Mouse (Mus musculus) right cerebral cortex, adult 2 months (tissue): ENCODE results near the gene Fgf14.
"Not testable (repeated sequence)": the region's sequence is repeated elsewhere in the genome, so short reads cannot be mapped to it uniquely, and the experiment has no call there.

ENCODE experiments used
- DNase-seq, 2 experiments: peaks; one replicate each; pipeline ENCODE4 v3.0.0; 2021 to 2022; ENCODE audit warnings: low spot score in 2 of 2

The Fgf14 gene

DNA sequence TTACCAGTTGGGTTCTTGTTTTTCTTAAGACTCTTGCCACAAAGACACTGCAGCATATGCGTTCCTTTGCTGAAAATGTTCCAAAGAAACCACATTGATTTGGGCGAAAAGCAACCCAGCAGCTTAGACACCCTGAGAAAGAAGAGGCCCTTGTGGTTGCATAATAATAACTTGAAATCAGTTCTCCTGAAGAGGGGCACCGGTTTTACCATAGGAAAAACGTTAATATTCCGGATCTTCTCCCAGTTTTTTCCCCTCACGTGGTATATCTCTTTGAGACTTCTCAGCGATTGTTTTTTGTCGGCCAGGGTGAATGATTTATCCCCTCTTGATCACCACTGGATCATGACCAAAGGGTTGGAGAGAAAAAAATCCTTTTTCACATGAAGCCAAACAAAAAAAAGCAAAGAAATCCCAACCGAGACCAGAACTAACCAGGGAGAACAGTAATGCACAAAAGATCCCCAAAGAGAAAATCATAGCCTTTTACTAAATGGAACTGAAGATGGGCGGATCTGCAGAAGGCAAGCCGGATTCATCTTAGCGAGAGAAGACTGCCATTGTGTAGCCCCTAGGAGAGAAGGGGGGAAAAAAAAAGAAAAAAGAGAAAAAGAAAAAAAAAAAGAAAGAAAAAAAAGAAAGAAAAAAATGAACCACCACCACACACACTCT is at the start of gene Fgf14:
Gene Fgf14, minus strand, starts transcription at position 622 of the 672 bp plus-strand sequence.
- no peak for DNase-seq

- peak; percentile 81 to 84 for DNase-seq
Measured at GRCm38 (mm10) chr14:124677379-124677778, 452 bp upstream of the Fgf14 start.

DNA sequence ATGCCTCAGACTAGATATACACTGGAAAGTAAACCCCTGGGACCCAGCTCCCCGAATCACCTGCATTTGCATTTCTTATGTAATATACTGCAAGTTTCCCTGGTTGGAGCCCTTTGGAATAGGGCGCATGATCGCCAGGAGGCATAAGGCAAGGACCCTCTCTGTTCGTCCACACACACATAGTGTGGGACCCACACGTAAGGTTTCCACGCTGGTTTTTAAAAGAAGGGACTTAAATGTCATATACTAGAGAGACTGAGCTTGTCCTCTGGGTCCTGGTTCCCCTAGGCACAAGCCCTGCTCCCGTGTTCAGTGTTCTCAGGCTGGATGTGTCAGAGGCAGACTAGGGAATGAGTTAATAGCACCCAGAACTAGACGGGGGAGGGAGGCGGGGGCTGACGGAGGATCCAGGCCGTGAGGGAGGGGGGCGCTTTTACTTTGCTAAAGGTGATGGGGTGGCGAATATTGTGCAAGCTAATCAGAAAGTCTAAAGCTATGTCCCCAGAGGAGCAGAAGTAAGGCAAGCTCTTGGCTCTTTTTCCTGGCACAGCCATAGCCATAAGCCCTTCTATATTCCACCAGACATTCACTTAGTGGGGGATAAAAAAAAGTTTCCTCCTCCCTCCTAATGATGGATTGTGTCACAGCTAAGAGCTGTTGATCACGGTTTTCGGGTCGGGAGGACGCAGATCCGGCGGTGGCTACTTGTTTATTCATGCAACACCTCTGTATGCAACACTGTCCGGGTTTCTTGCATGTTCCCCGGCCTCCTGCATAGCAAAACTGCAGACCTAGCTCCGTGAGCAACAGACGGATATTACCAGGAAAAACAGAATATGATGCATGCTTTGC is 1.0 kb downstream of the Fgf14 start:
- DNase-seq, result peak; percentile 63 to 69

DNA sequence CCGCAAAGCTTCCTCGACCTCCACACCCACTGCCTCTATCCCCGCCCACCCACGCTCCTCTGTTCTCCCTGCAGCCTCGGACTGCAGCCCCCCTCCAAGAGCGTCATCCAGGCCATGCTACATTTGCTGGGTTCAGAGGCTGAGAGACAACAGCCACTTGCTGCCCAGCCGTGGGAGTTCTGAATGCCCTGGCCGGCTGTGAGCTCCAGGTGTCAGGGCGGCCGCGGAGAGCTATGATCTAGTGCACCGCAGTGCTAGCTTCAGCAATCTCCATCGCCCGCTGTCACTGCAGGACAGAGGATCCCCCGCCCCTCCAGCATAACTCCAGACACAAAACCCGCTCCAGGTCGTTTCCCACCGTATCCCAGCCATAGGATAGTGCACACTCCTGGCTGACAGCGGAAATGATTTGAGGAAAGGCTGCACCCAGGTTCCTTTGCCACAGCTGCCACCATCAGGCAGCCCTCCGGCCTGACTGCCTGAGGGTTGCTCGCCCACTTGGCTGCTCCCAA is 1.7 kb downstream of the Fgf14 start:
- DNase-seq, result peak; percentile 30 to 66

- DNase-seq, result peak in 1 of 2 experiments; percentile 16
Measured at GRCm38 (mm10) chr14:124674536-124675141, 2.3 kb downstream of the Fgf14 start.

DNA sequence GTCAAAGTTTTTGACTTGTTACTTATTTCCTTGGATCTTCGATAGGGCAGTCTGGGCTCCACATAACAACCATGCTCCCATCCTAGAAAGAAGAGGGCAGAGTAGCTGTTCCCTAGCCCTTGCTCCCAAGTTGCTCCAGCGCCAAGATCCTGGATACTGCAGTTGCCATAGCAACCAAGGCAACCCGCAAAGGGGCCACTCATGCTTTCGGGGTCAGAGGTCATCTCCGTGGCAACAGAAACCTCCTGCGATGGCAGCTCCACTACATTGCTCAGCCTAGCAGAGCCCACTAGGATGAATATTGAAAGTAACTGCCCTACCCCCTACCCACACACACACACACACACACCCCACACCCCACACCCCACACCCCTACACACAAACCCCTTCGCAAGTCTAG is 7.2 kb downstream of the Fgf14 start:
- peak; percentile 31 to 41 for DNase-seq

- DNase-seq, result peak in 1 of 2 experiments; percentile 12
Measured at GRCm38 (mm10) chr14:124642822-124643221, 34.1 kb downstream of the Fgf14 start.

GRCm38 (mm10) chr14:124634881-124635280 is 42.0 kb downstream of the Fgf14 start:
- peak; percentile 39 to 42 for DNase-seq

DNA sequence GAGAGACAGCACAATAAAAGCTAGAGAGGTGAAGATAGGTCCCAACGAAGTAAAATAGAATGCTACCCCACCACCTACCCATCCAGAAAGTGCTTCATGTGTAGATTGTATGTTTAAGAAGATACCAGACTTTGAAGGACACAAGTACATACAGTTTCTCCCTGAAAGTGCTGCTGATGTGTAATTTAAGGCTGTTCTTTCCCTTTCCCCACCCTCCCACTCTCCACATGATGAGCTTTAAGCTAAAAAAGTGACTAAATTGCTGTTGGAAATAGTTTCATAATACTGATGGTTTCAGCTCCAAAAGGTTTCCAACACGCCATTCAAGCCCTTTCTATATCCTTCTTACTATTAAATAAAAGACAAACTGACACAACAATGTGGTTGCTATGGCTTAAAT is 63.5 kb downstream of the Fgf14 start:
- DNase-seq, result no peak

GRCm38 (mm10) chr14:124606036-124606711 is 70.8 kb downstream of the Fgf14 start:
- DNase-seq, result no peak

DNA sequence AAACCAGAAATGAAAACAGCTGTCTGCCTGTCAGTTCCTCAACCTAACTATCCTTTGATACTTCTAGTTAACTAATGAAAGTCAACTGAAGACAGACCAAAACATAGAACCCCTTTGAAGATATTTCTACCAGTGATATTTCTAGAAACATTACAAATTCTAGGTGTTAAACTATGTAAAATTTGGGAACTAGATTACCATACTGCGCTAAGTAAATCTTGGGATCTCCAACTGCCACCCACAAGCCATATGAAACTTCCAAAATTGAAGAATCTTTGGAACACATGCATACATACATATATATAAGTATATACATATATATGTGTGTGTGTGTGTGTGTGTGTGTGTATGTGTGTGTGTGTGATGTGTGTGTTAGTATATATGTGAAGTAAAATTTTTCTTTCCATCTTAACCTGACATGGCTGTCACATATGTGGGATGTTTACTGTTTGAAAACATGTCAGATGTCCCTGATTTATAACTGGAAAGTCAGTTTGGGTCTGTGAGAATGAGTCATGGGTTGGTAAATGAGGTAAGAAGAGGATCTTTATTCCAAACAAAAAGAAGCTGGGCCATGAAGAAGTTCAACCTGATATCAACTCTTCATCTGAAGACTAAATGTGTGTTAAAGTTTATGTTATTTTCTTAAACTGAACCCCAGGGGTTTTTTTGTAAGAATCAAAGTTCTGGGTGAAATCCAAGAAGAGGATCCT is 71.7 kb downstream of the Fgf14 start:
- DNase-seq, result no peak

DNA sequence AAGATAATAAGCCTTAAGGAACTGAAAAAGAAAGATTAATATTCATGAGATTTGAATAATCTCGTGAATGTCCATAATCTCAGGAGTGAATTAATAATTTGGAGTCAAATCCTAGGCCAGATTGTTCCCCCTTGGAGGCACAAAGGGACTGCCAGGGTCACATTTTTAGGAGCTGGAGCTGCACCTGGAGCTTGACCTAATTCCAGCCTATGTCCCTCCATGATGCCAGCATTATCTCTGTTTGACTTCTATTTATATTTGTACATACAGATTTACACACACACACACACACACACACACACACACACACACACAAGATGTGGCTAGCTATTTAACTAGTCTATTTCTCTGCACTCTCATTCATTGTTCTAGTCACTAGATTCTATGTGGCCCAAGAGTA is 100.4 kb downstream of the Fgf14 start:
- no peak for DNase-seq

GRCm38 (mm10) chr14:124575130-124575885 is 101.6 kb downstream of the Fgf14 start:
- DNase-seq, result peak; percentile 21 to 29

DNA sequence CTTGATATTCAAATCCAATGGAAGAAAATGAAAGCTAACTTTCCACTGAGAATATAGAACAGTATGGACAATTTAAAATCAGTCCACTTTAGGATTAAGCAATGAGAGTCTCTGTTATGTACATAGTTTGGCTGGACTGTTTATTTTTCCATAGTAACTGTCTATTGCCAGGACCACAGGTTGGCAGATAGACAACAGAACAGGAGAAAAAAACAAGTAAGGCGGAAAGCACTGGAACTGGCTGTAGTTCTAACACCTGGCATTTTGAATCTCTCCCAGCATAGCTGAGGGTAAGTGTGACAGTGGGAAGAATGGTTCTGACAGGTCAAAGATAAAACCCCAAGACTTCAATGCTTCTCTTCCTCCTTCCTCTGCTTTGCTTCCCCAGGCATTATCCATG is 110.5 kb downstream of the Fgf14 start:
- no peak for DNase-seq

DNA sequence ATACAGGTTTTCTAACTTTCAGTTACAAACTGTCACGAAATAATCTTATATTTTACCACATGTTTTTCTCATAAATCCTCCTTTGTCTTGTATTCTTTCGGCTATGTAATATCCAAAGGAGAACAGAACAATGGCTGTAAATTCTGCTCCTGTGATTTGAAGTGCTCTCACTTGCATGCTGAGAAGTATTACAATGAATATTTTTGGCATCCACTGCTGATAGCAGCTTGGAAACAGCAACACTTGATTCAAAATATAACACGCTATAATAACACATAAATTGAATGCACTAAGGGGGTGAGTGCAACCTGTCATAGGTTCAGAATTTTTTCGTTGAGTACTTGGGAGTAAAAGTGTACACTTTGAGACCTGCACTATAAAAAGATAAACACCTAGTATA is 115.4 kb downstream of the Fgf14 start:
- DNase-seq, result no peak

GRCm38 (mm10) chr14:124536106-124536505 is 140.8 kb downstream of the Fgf14 start:
- DNase-seq, result no peak

GRCm38 (mm10) chr14:124535376-124535775 is 141.6 kb downstream of the Fgf14 start:
- DNase-seq, result not testable (repeated sequence)

GRCm38 (mm10) chr14:124532051-124532450 is 144.9 kb downstream of the Fgf14 start:
- DNase-seq, result no peak

DNA sequence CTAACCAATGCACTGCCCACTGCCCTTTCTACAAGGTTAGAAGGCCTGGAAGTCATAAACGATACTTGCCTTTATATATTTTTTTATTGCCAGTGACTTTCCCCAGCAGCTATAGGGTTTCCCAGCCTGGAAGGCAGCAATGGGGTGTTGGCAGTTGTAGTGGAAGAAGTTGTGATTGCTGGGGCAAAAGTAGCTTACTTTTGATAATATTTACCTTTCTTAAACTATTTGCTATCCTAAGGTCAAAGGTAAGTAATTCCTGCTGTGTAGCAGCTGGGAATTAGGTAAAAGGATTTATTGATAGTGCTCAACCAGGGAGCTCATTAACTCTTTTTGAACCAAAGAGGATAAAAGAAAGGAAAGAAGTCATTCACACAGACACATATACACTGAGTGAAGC is 164.9 kb downstream of the Fgf14 start:
- no peak for DNase-seq

- DNase-seq, result no peak
Measured at GRCm38 (mm10) chr14:124488971-124489370, 188.0 kb downstream of the Fgf14 start.
